Mouse (Mus musculus) common myeloid progenitor, adult 5-6 weeks (primary cell): ENCODE results near the gene Gpr173. TPM values are rescaled to one million over a fixed set of nuclear protein-coding genes. Genes with fewer than 3 reads are reported as not detected.

Experiments
- ATAC-seq: replicated peaks from 2 replicates; pipeline ENCODE4 v1.8.0; 2016; ENCODE audit warnings: low read depth, mild to moderate bottlenecking, moderate TSS enrichment, inconsistent platforms; ENCODE audit not compliant: poor library complexity, severe bottlenecking
- total RNA-seq: library from RNA; stranded (forward); fragments of 200-1000, 187-1606 nt; gene quantifications from 2 replicates; pipeline ENCODE4 v1.2.3, GENCODE M21; 2017

Gene Gpr173
- total RNA-seq, 1 experiment from 2014 or later = not detected

DNA sequence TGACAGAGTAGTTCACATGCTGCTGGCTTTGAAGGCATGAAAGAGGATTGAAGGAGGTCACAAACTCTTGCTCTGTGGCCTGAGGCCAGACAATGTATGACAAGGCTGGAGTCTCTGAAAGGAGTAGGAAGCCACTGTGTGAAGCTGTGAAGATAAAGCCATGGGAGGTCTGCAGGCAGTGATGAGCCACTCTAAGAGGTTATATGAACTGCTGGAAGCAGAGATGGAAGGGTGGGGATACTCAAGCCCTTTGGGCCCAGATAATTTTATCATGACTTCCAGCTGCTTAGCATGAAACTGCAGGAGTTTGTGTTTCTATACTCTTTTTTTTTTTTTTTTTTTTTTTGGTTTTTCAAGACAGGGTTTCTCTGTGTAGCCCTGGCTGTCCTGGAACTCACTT is 61.1 kb downstream of the Gpr173 start:
- ATAC-seq = peak; percentile 99

GRCm38 (mm10) chrX:152306224-152306623 is 62.3 kb downstream of the Gpr173 start:
- ATAC-seq = no peak

Other genes with a start within 250 kb of the Gpr173 start
- 1.1 and 3.7 TPM in 2 replicates for gene Iqsec2, start 224.4 kb downstream of the Gpr173 start, total RNA-seq
- gene Kdm5c, start 135.7 kb downstream of the Gpr173 start, total RNA-seq = 39.6 and 59.4 TPM in 2 replicates
- gene Kantr, start 41.2 kb downstream of the Gpr173 start, total RNA-seq = 5.3 and 11.5 TPM in 2 replicates
- 17.0 and 19.6 TPM in 2 replicates for gene Tspyl2, start 26.3 kb downstream of the Gpr173 start, total RNA-seq
- not detected in 2 replicates for gene Cldn34a, start 194.6 kb upstream of the Gpr173 start, total RNA-seq